Mouse (Mus musculus) lung, adult 2 months (tissue): ENCODE results near the gene Rassf5.

Experiments used
- CTCF ChIP-seq: fragments of 200-500 bp; IDR thresholded peaks from 2 replicates; pipeline ENCODE4 v1.5.1; 2011; ENCODE audit warnings: mild to moderate bottlenecking, low read length, control low read depth; ENCODE audit not compliant: insufficient read depth
- POLR2A ChIP-seq: fragments of 200-500 bp; IDR thresholded peaks from 2 replicates; pipeline ENCODE4 v1.6.1; 2011; ENCODE audit warnings: low read depth, mild to moderate bottlenecking, control low read depth, low read length, borderline replicate concordance; ENCODE audit errors: extremely low read depth

DNA sequence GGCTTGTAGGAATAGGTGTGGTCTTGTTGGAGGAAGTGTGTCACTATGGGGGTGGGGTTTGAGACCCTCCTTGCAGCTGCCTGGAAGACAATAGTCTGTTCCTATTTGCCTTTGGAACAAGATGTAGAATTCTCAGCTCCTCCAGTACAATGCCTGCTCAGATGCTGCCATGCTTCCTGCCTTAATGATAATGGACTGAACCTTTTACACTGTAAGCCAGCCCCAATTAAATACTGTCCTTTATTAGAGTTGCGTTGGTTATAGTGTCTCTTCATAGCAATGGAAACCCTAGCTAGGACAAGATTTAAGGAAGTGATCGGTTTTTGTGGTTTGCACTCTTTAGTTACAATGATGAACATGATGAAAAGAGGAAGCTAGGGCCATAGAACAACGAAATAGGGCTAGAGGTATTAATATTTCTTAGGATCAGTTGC, 98.9 kb downstream of the Rassf5 start:
- TF ChIP-seq CTCF: no peak
- TF ChIP-seq POLR2A: no peak
